Mouse (Mus musculus) forebrain, embryonic 11.5 days (tissue): ENCODE measurements around the gene Ffar2. TPM values are rescaled to one million over a fixed set of nuclear protein-coding genes. Genes with fewer than 3 reads are reported as not detected.

Source experiments
- ATAC-seq: fragments of 200-750 bp; cut with Nextera tagmentation; replicated peaks from 2 replicates; pipeline ENCODE4 v1.8.0; 2017; ENCODE audit warnings: moderate TSS enrichment; ENCODE audit not compliant: low FRiP score
- DNase-seq: peaks from one replicate; pipeline ENCODE4 v3.0.0-alpha.2; 2017; ENCODE audit warnings: low spot score
- H3K27ac ChIP-seq: fragments of 300-500 bp; sonication (generic); 2 replicates; pipeline ENCODE4 v1.5.1; 2014; ENCODE audit warnings: low read depth, low read length
- H3K27me3 ChIP-seq: fragments of 300-500 bp; sonication (generic); 2 replicates; pipeline ENCODE4 v1.6.1; 2014; ENCODE audit warnings: mild to moderate bottlenecking, low read length, mixed read lengths; ENCODE audit not compliant: control insufficient read depth, insufficient read depth
- H3K36me3 ChIP-seq: fragments of 300-500 bp; sonication (generic); 2 replicates; pipeline ENCODE4 v1.6.1; 2014; ENCODE audit warnings: mild to moderate bottlenecking, low read length, moderate library complexity, mixed read lengths; ENCODE audit not compliant: control insufficient read depth, insufficient read depth
- H3K4me1 ChIP-seq: fragments of 300-500 bp; sonication (generic); replicated peaks from 2 replicates; pipeline ENCODE4 v1.6.1; 2014; ENCODE audit warnings: low read length, mixed read lengths; ENCODE audit not compliant: control insufficient read depth, insufficient read depth
- H3K4me2 ChIP-seq: fragments of 300-500 bp; sonication (generic); 2 replicates; pipeline ENCODE4 v1.6.1; 2014; ENCODE audit warnings: low read depth, mild to moderate bottlenecking, low read length, moderate library complexity, mixed read lengths; ENCODE audit not compliant: severe bottlenecking
- H3K4me3 ChIP-seq: fragments of 300-500 bp; sonication (generic); 2 replicates; pipeline ENCODE4 v1.5.1; 2014; ENCODE audit warnings: low read depth, low read length
- H3K9ac ChIP-seq: fragments of 300-500 bp; sonication (generic); 2 replicates; pipeline ENCODE4 v1.6.1; 2014; ENCODE audit warnings: low read length
- H3K9me3 ChIP-seq: fragments of 300-500 bp; sonication (generic); 2 replicates; pipeline ENCODE4 v1.6.1; 2016; ENCODE audit warnings: low read length, mixed read lengths; ENCODE audit not compliant: control insufficient read depth
- WGBS: fragments of 180-500 bp; shearing (Covaris S2); extraction: QIAGEN DNeasy Blood & Tissue Kit; methylation state at CpG from one replicate; pipeline ENCODE4 v1.1.7; 2014; 5-methylcytosine and 5-hydroxymethylcytosine counted together
- polyA plus RNA-seq: library from polyadenylated mRNA; unstranded; fragments of >200 nt; fragmentation: Nextera tagmentation; extraction: Ambion mirVana; gene quantifications from 2 replicates; pipeline ENCODE4 v1.2.1, GENCODE M21; 2014

The Ffar2 gene
- polyA plus RNA-seq, 1 experiment from 2014 or later: not detected

DNA sequence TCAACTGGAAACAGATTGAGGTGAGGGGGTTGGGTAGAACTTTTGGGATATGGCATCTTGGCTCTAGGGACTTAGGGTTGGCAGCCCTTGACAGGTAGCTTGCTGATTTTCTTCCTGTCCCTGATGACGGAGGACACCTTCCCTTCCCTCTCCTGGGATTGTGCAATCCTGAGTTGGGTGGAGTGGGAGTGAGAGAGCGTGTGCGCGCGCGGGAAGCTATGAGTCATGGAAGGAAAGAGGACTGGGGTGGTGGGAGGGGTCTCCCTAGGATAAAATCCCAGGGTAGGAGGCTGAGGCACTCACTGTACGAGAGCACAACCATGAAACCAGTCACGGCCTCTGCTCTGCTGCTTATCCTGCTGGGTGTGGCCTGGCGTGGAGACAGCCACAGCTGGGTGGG, 47.5 kb downstream of the Ffar2 start:
- WGBS: 95% methylated on average over 9 of the region's 9 CpGs
- no peak overlapping the region for H3K4me3 ChIP-seq

GRCm38 (mm10) chr7:30769236-30769635, 54.3 kb downstream of the Ffar2 start:
- Histone ChIP-seq H3K36me3 (no peaks in the 10 kb centered on the region), H3K4me2 (no peak overlapping the region), H3K4me3 (no peak overlapping the region), H3K27me3 (no peaks in the 10 kb centered on the region), H3K27ac (no peak overlapping the region), H3K9ac (no peak overlapping the region), H3K4me1 (no peaks in the 10 kb centered on the region), H3K9me3 (peaks cover 2% of the 10 kb centered on the region; the same call in 1 of the 2 replicates)
- ATAC-seq: no peak
- DNase-seq: no peak
- WGBS: 34% methylated on average over 9 of the region's 9 CpGs

More for the DNA sequence above, 47.5 kb downstream of the Ffar2 start:
- no peaks in the 10 kb centered on the region for H3K36me3 ChIP-seq
- H3K9me3 ChIP-seq: peaks cover 2% of the 10 kb centered on the region; the same call in 1 of the 2 replicates
- DNase-seq: no peak
- H3K4me2 ChIP-seq: no peak overlapping the region
- no peaks in the 10 kb centered on the region for H3K27me3 ChIP-seq
- H3K4me1 ChIP-seq: no peaks in the 10 kb centered on the region
- no peak overlapping the region for H3K27ac ChIP-seq
- no peak overlapping the region for H3K9ac ChIP-seq
- ATAC-seq: no peak

Other genes with a start within 250 kb of the Ffar2 start
- 14.3 TPM in 2 replicates for gene Kmt2b, start 235.0 kb downstream of the Ffar2 start, polyA plus RNA-seq
- 0.15 and 0.31 TPM in 2 replicates for gene Zbtb32, start 224.9 kb downstream of the Ffar2 start, polyA plus RNA-seq
- 0.31 and 0.73 TPM in 2 replicates for gene Upk1a, start 210.9 kb downstream of the Ffar2 start, polyA plus RNA-seq
- 700 and 735 TPM in 2 replicates for gene Cox6b1, start 197.6 kb downstream of the Ffar2 start, polyA plus RNA-seq
- not detected in 2 replicates for gene Etv2, start 187.9 kb downstream of the Ffar2 start, polyA plus RNA-seq
- gene Rbm42, start 173.5 kb downstream of the Ffar2 start, polyA plus RNA-seq: 131 and 138 TPM in 2 replicates
- 68.9 and 76.6 TPM in 2 replicates for gene Haus5, start 158.8 kb downstream of the Ffar2 start, polyA plus RNA-seq
- not detected in 2 replicates for gene Pmis2, start 152.2 kb downstream of the Ffar2 start, polyA plus RNA-seq
- not detected in 2 replicates for gene 2200002J24Rik, start 124.8 kb downstream of the Ffar2 start, polyA plus RNA-seq
- gene Atp4a, start 111.6 kb downstream of the Ffar2 start, polyA plus RNA-seq: 0.72 and 1.7 TPM in 2 replicates
- 133 and 153 TPM in 2 replicates for gene Tmem147, start 94.2 kb downstream of the Ffar2 start, polyA plus RNA-seq
- 0.33 and 1.5 TPM in 2 replicates for gene Gapdhs, start 80.1 kb downstream of the Ffar2 start, polyA plus RNA-seq
- gene Sbsn, start 72.3 kb downstream of the Ffar2 start, polyA plus RNA-seq: 0.27 and 1.8 TPM in 2 replicates
- not detected in 2 replicates for gene Dmkn, start 60.0 kb downstream of the Ffar2 start, polyA plus RNA-seq
- gene Krtdap, start 35.9 kb downstream of the Ffar2 start, polyA plus RNA-seq: not detected in 2 replicates
- not detected in 2 replicates for gene Ffar3, start 32.4 kb upstream of the Ffar2 start, polyA plus RNA-seq
- not detected in 2 replicates for gene Ffar1, start 37.8 kb upstream of the Ffar2 start, polyA plus RNA-seq
- gene Cd22, start 56.6 kb upstream of the Ffar2 start, polyA plus RNA-seq: not detected in 2 replicates
- gene Mag, start 91.1 kb upstream of the Ffar2 start, polyA plus RNA-seq: 0.11 and 0.20 TPM in 2 replicates
- gene Hamp2, start 100.9 kb upstream of the Ffar2 start, polyA plus RNA-seq: not detected in 2 replicates
- gene Hamp, start 120.3 kb upstream of the Ffar2 start, polyA plus RNA-seq: not detected in 2 replicates
- gene Usf2, start 133.0 kb upstream of the Ffar2 start, polyA plus RNA-seq: 28.4 and 29.3 TPM in 2 replicates
- 30.8 and 32.5 TPM in 2 replicates for gene Lsr, start 149.7 kb upstream of the Ffar2 start, polyA plus RNA-seq
- gene Fam187b, start 150.0 kb upstream of the Ffar2 start, polyA plus RNA-seq: 0.81 and 1.3 TPM in 2 replicates
- 10.2 and 12.9 TPM in 2 replicates for gene Fxyd5, start 218.7 kb upstream of the Ffar2 start, polyA plus RNA-seq
- gene Fxyd7, start 227.7 kb upstream of the Ffar2 start, polyA plus RNA-seq: 4.1 and 4.9 TPM in 2 replicates
- gene Fxyd1, start 233.4 kb upstream of the Ffar2 start, polyA plus RNA-seq: 2.9 and 4.0 TPM in 2 replicates
- 0.36 and 0.44 TPM in 2 replicates for gene Lgi4, start 235.6 kb upstream of the Ffar2 start, polyA plus RNA-seq